ENCODE assay signal across 19 mouse cellular contexts in genomic region chr2:172350773-172351172, GRCm38 (mm10). TPM values are rescaled to one million over a fixed set of nuclear protein-coding genes. Genes with fewer than 3 reads are reported as not detected.
DNase-seq lines count a peak whose midpoint lies in the region; ATAC-seq and TF ChIP-seq lines count a peak whose summit lies in the region.
"Had no signal": no experiment of that assay in that cellular context is flagged by ENCODE, and none has a peak within 500 bp of the region (broad histone marks: within the 10 kb centered on the region; RNA-seq: fewer than 3 reads in every experiment).

No protein-coding gene starts in this region.

- no peak for ATAC-seq in heart, embryonic 12.5 days (ENCODE audit: insufficient number of reproducible peaks, low FRiP score)
- ATAC-seq in lung, postnatal 0 days = no peak
- ATAC-seq in liver, embryonic 15.5 days (ENCODE audit: insufficient read depth) = no peak
- ATAC-seq in midbrain, embryonic 11.5 days (ENCODE audit: low FRiP score) = no peak
- ATAC-seq: activated CD4-positive, CD25-positive, alpha-beta regulatory T cell, adult 4 months; forebrain, embryonic 16.5 days; Patski had no signal

- H3K36me3 ChIP-seq in heart, embryonic 12.5 days = peaks cover 33% of the 10 kb centered on the region
- 0 out of 2 replicates have a peak, but pooled peaks cover 5% of the 10 kb centered on the region for H3K36me3 ChIP-seq in lung, postnatal 0 days (ENCODE audit: insufficient read depth, low read length)
- peaks cover 73% of the 10 kb centered on the region for H3K36me3 ChIP-seq in liver, embryonic 15.5 days (replicated peaks)
- H3K36me3 ChIP-seq in midbrain, embryonic 11.5 days (ENCODE audit: control insufficient read depth, insufficient read depth, low read length) = no peaks in the 10 kb centered on the region
- H3K36me3 ChIP-seq: hindbrain, embryonic 15.5 days had no signal

- H3K9ac ChIP-seq in heart, embryonic 12.5 days = no peak overlapping the region
- no peak overlapping the region for H3K9ac ChIP-seq in lung, postnatal 0 days (replicated peaks; ENCODE audit: low read depth)
- peak overlapping the region; percentile 25 for H3K9ac ChIP-seq in liver, embryonic 15.5 days
- H3K9ac ChIP-seq in midbrain, embryonic 11.5 days (ENCODE audit: low read length) = no peak overlapping the region
- H3K9ac ChIP-seq: forebrain, embryonic 12.5 days; hindbrain, embryonic 15.5 days had no signal

- WGBS in heart, embryonic 12.5 days = 46% methylated on average over 8 of the region's 8 CpGs
- 68% methylated on average over 8 of the region's 8 CpGs for WGBS in lung, postnatal 0 days
- 61% methylated on average over 8 of the region's 8 CpGs for WGBS in liver, embryonic 15.5 days (ENCODE audit: insufficient replicate concordance)
- WGBS in midbrain, embryonic 11.5 days = 87% methylated on average over 8 of the region's 8 CpGs

- H3K4me1 ChIP-seq in heart, embryonic 12.5 days (replicated peaks) = peaks cover 35% of the 10 kb centered on the region
- H3K4me1 ChIP-seq in lung, postnatal 0 days (ENCODE audit: insufficient read depth, low read depth, low read length) = peaks cover 5% of the 10 kb centered on the region; the same call in 1 of the 2 replicates
- peaks cover 63% of the 10 kb centered on the region for H3K4me1 ChIP-seq in liver, embryonic 15.5 days (replicated peaks)
- peaks cover 9% of the 10 kb centered on the region; the same call in 1 of the 2 replicates for H3K4me1 ChIP-seq in midbrain, embryonic 11.5 days (ENCODE audit: control insufficient read depth, insufficient read depth, low read length)

- TF ChIP-seq CTCF in lung, postnatal 0 days (IDR thresholded peaks at IDR 0.05) = no peak

- peak overlapping the region; percentile 8 for H3K4me2 ChIP-seq in heart, embryonic 12.5 days
- H3K4me2 ChIP-seq in lung, postnatal 0 days (replicated peaks; ENCODE audit: low read depth, low read length) = no peak overlapping the region
- H3K4me2 ChIP-seq in liver, embryonic 15.5 days = peak overlapping the region; percentile 71
- H3K4me2 ChIP-seq in midbrain, embryonic 11.5 days = no peak overlapping the region
- H3K4me2 ChIP-seq: forebrain, embryonic 12.5 days; hindbrain, embryonic 15.5 days had no signal

- no peak for DNase-seq in heart, adult 8-10 months (ENCODE audit: low spot score)
- peak; percentile 26 for DNase-seq in lung, postnatal 36 days
- DNase-seq in lung, postnatal 0 days (ENCODE audit: low spot score) = no peak
- DNase-seq in midbrain, embryonic 11.5 days (ENCODE audit: low spot score, missing footprints) = no peak
- no peak for DNase-seq in cerebellum, postnatal 14 days
- DNase-seq: adrenal gland, adult 2 months; adrenal gland, postnatal 25 days; cerebellum, adult 18-20 months; cerebellum, adult 9-11 months; gastrocnemius, postnatal 14 days; heart, postnatal 36 days had no signal

- no peak overlapping the region for H3K27ac ChIP-seq in heart, embryonic 12.5 days (ENCODE audit: poor library complexity, severe bottlenecking)
- H3K27ac ChIP-seq in lung, postnatal 0 days (ENCODE audit: low read length) = no peak overlapping the region
- H3K27ac ChIP-seq in liver, embryonic 15.5 days (replicated peaks) = peak overlapping the region; percentile 92
- no peak overlapping the region for H3K27ac ChIP-seq in midbrain, embryonic 11.5 days (ENCODE audit: low read depth, low read length)
- H3K27ac ChIP-seq: embryonic facial prominence, embryonic 10.5 days; forebrain, embryonic 12.5 days; hindbrain, embryonic 15.5 days had no signal

- H3K9me3 ChIP-seq in heart, embryonic 12.5 days (replicated peaks) = no peaks in the 10 kb centered on the region
- no peaks in the 10 kb centered on the region for H3K9me3 ChIP-seq in lung, postnatal 0 days (ENCODE audit: low read length)
- no peaks in the 10 kb centered on the region for H3K9me3 ChIP-seq in liver, embryonic 15.5 days (replicated peaks)
- no peaks in the 10 kb centered on the region for H3K9me3 ChIP-seq in midbrain, embryonic 11.5 days (ENCODE audit: control insufficient read depth, low read length)
- H3K9me3 ChIP-seq: embryonic facial prominence, embryonic 10.5 days; forebrain, embryonic 12.5 days; hindbrain, embryonic 15.5 days had no signal

- no peak for TF ChIP-seq EP300 in lung, postnatal 0 days (IDR thresholded peaks at IDR 0.05)

- H3K27me3 ChIP-seq in heart, embryonic 12.5 days (replicated peaks) = no peaks in the 10 kb centered on the region
- no peaks in the 10 kb centered on the region for H3K27me3 ChIP-seq in lung, postnatal 0 days (replicated peaks; ENCODE audit: insufficient read depth, low read length)
- H3K27me3 ChIP-seq in liver, embryonic 15.5 days = no peaks in the 10 kb centered on the region
- no peaks in the 10 kb centered on the region for H3K27me3 ChIP-seq in midbrain, embryonic 11.5 days (ENCODE audit: control insufficient read depth, insufficient read depth, low read length)
- H3K27me3 ChIP-seq: hindbrain, embryonic 15.5 days; Patski had no signal

- no peak overlapping the region for H3K4me3 ChIP-seq in heart, embryonic 12.5 days
- no peak overlapping the region for H3K4me3 ChIP-seq in lung, postnatal 0 days (ENCODE audit: low read depth, low read length)
- H3K4me3 ChIP-seq in liver, embryonic 15.5 days (replicated peaks) = peak overlapping the region; percentile 98
- H3K4me3 ChIP-seq in midbrain, embryonic 11.5 days (ENCODE audit: low read depth, low read length) = no peak overlapping the region
- H3K4me3 ChIP-seq: embryonic facial prominence, embryonic 10.5 days; forebrain, embryonic 12.5 days; hindbrain, embryonic 15.5 days had no signal

RNA-seq across cellular contexts. Expression of gene Fam210b, which starts 5.4 kb away (rescaled TPM):
- polyA plus RNA-seq in heart, embryonic 12.5 days (2016; fragmentation: Nextera tagmentation; extraction: Ambion mirVana) = 24.3 and 24.5 TPM in 2 replicates
- total RNA-seq in heart, adult 8-10 months (2022) = 1 to 10 TPM; 5.0 to 7.1 (median 5.9) TPM
- 32.8 and 37.0 TPM in 2 replicates for polyA plus RNA-seq in lung, postnatal 0 days (2015; fragmentation: Nextera tagmentation; extraction: Ambion mirVana)
- 136 and 142 TPM in 2 replicates for polyA plus RNA-seq in liver, embryonic 15.5 days (2015; fragmentation: Nextera tagmentation; extraction: Ambion mirVana)
- 32.2 and 33.0 TPM in 2 replicates for polyA plus RNA-seq in midbrain, embryonic 11.5 days (2014; fragmentation: Nextera tagmentation; extraction: Ambion mirVana)

RNA-seq across cellular contexts. Expression of gene Aurka, which starts 19.6 kb away (rescaled TPM):
- 102 and 106 TPM in 2 replicates for polyA plus RNA-seq in heart, embryonic 12.5 days (2016; fragmentation: Nextera tagmentation; extraction: Ambion mirVana)
- 1 to 10 TPM in 2 of 4 experiments, under 1 TPM in 2; 0.53 to 1.6 (median 0.83) TPM for total RNA-seq in heart, adult 8-10 months (2022)
- polyA plus RNA-seq in lung, postnatal 0 days (2015; fragmentation: Nextera tagmentation; extraction: Ambion mirVana) = 6.3 and 7.9 TPM in 2 replicates
- 129 and 132 TPM in 2 replicates for polyA plus RNA-seq in liver, embryonic 15.5 days (2015; fragmentation: Nextera tagmentation; extraction: Ambion mirVana)
- 163 and 169 TPM in 2 replicates for polyA plus RNA-seq in midbrain, embryonic 11.5 days (2014; fragmentation: Nextera tagmentation; extraction: Ambion mirVana)

RNA-seq across cellular contexts. Expression of gene Cstf1, which starts 19.7 kb away (rescaled TPM):
- polyA plus RNA-seq in heart, embryonic 12.5 days (2016; fragmentation: Nextera tagmentation; extraction: Ambion mirVana) = 34.6 and 35.2 TPM in 2 replicates
- total RNA-seq in heart, adult 8-10 months (2022) = 10 to 100 TPM; 15.6 to 18.9 (median 17.9) TPM
- 16.8 and 19.4 TPM in 2 replicates for polyA plus RNA-seq in lung, postnatal 0 days (2015; fragmentation: Nextera tagmentation; extraction: Ambion mirVana)
- polyA plus RNA-seq in liver, embryonic 15.5 days (2015; fragmentation: Nextera tagmentation; extraction: Ambion mirVana) = 20.7 and 20.8 TPM in 2 replicates
- polyA plus RNA-seq in midbrain, embryonic 11.5 days (2014; fragmentation: Nextera tagmentation; extraction: Ambion mirVana) = 48.0 and 50.2 TPM in 2 replicates

RNA-seq across cellular contexts. Expression of gene Cass4, which starts 42.8 kb away (rescaled TPM):
- polyA plus RNA-seq in heart, embryonic 12.5 days (2016; fragmentation: Nextera tagmentation; extraction: Ambion mirVana) = 0.28 and 0.36 TPM in 2 replicates
- total RNA-seq in heart, adult 8-10 months (2022) = under 1 TPM; 0.09 to 0.53 (median 0.35) TPM
- polyA plus RNA-seq in lung, postnatal 0 days (2015; fragmentation: Nextera tagmentation; extraction: Ambion mirVana) = 9.3 and 11.9 TPM in 2 replicates
- polyA plus RNA-seq in liver, embryonic 15.5 days (2015; fragmentation: Nextera tagmentation; extraction: Ambion mirVana) = 0.61 and 0.63 TPM in 2 replicates
- 0.31 TPM in 1 of 2 replicates, not detected in the other for polyA plus RNA-seq in midbrain, embryonic 11.5 days (2014; fragmentation: Nextera tagmentation; extraction: Ambion mirVana)
- total RNA-seq: adrenal gland, postnatal 25 days had no signal
- polyA plus RNA-seq: Patski had no signal

Comparison
In these comparisons a context has a peak if more than half of its experiments do, and no peak if none do; other contexts are left out.
1. H3K4me2 ChIP-seq: peak in heart, embryonic 12.5 days (single experiment) and liver, embryonic 15.5 days (single experiment); none in lung, postnatal 0 days (single experiment) and midbrain, embryonic 11.5 days (single experiment).
2. RNA of gene Aurka, which starts 19.6 kb away (polyA plus RNA-seq): 163 to 169 TPM in midbrain, embryonic 11.5 days, 129 to 132 TPM in liver, embryonic 15.5 days and 102 to 106 TPM in heart, embryonic 12.5 days; 6.3 to 7.9 TPM in lung, postnatal 0 days; every median in the first group is over 10 times any median in the second.